Mouse (Mus musculus) cerebellum, adult 2 months (tissue): ENCODE data around the gene Grin3b.

Experiments used
- CTCF ChIP-seq: fragments of 200-500 bp; IDR thresholded peaks from 2 replicates; pipeline ENCODE4 v1.5.1; 2011; ENCODE audit warnings: low read depth, mild to moderate bottlenecking, control low read depth, low read length, moderate library complexity, borderline replicate concordance; ENCODE audit not compliant: insufficient read depth
- POLR2A ChIP-seq: fragments of 200-500 bp; IDR thresholded peaks from 2 replicates; pipeline ENCODE4 v1.6.1; 2011; ENCODE audit warnings: low read length, control low read depth, borderline replicate concordance; ENCODE audit not compliant: insufficient read depth

DNA sequence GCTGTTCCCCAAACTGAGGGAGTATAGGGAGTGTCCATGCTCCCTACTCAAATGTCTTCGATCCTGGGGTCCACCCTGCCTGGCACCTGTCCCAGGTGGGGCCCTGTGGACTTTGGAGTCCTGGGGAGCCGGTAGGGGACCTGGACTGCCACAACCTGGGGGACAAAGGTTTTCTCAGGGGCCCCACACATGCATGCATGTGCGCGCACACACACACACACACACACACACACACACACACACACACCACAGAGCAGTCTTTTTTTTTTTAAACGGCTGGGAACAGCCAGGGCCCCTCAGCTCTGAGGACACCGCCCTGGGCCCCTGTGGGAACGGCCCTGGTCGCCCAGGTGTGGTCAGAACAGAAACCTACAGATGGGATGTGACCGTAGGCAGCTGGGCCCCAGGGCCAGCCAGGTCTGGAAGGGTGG, 27.0 kb upstream of the Grin3b start:
- TF ChIP-seq CTCF: no peak
- no peak for TF ChIP-seq POLR2A
